Mouse (Mus musculus) left cerebral cortex, adult 2 months (tissue): ENCODE results near the gene Clec2i. TPM values are rescaled to one million over a fixed set of nuclear protein-coding genes. Genes with fewer than 3 reads are reported as not detected.
A peak's percentile ranks its signal among the peaks of the same experiment; 100 is the strongest.
"Not testable (repeated sequence)": the region's sequence is repeated elsewhere in the genome, so short reads cannot be mapped to it uniquely, and the experiment has no call there.

Source experiments
- DNase-seq, 2 experiments: peaks; one replicate each; pipeline ENCODE4 v3.0.0; 2021 to 2022; ENCODE audit warnings: low spot score in 2 of 2, mixed read lengths in 1 of 2; ENCODE audit errors: extremely low spot score in 1 of 2
- H3K27ac ChIP-seq: fragments of 200-600 bp; 2 replicates; pipeline ENCODE4 v1.8.1; 2022
- H3K4me3 ChIP-seq: fragments of 200-600 bp; 2 replicates; pipeline ENCODE4 v1.8.1; 2022
- CTCF ChIP-seq: fragments of 200-600 bp; IDR thresholded peaks from 2 replicates; pipeline ENCODE4 v1.8.1; 2022; ENCODE audit warnings: antibody characterized with exemption, mild to moderate bottlenecking, moderate library complexity
- intact Hi-C: fragments of 180-260 bp; cut with DNase I; formaldehyde crosslinking; loops from one replicate; pipeline ENCODE4 v1.15.1; 2025
- total RNA-seq, 2 experiments: library from RNA; stranded (reverse); gene quantifications; 2 replicates each; pipeline ENCODE4 v1.2.3; 2021

Gene Clec2i
- total RNA-seq, 2 experiments from 2014 or later = not detected

GRCm38 (mm10) chr6:128856250-128856649 is 31.1 kb upstream of the Clec2i start:
- H3K27ac ChIP-seq = no peak overlapping the region; the same call in 1 of the 2 replicates
- H3K4me3 ChIP-seq = no peak overlapping the region
- no peak; the same call in none of the 2 replicates for TF ChIP-seq CTCF
- intact Hi-C loops = loop anchor here (2.0 kb wide), 1 partner anchor 17 kb away; no protein-coding TSS in a partner anchor
- peak; percentile 40 to 41 for DNase-seq

- no peak for DNase-seq
- Histone ChIP-seq H3K4me3 (no peak overlapping the region), H3K27ac (no peak overlapping the region)
- no peak for TF ChIP-seq CTCF
- intact Hi-C loops = loop anchor here (2.0 kb wide), 1 partner anchor 15 kb away; no protein-coding TSS in a partner anchor
These were observed 29.4 kb upstream of the Clec2i start for GRCm38 (mm10) chr6:128857976-128858375.

GRCm38 (mm10) chr6:128868861-128869260 is 18.5 kb upstream of the Clec2i start:
- intact Hi-C loops = loop anchor here (1.0 kb wide), 1 partner anchor 10 kb away; no protein-coding TSS in a partner anchor
- no peak for TF ChIP-seq CTCF
- no peak for DNase-seq
- Histone ChIP-seq H3K4me3 (no peak overlapping the region), H3K27ac (no peak overlapping the region)

- no peak for TF ChIP-seq CTCF
- no peak for DNase-seq
- H3K27ac ChIP-seq = no peak overlapping the region
- no peak overlapping the region for H3K4me3 ChIP-seq
- intact Hi-C loops = loop anchor here (2.0 to 5.0 kb wide), 2 partner anchors 15 to 100 kb away; no protein-coding TSS in a partner anchor
These were observed 15.3 kb upstream of the Clec2i start for GRCm38 (mm10) chr6:128871910-128872610.

GRCm38 (mm10) chr6:128888834-128889233 is 1.4 kb downstream of the Clec2i start:
- DNase-seq = no peak
- Histone ChIP-seq H3K27ac (no peak overlapping the region), H3K4me3 (no peak overlapping the region)
- TF ChIP-seq CTCF = no peak
- intact Hi-C loops = no loop called here

DNA sequence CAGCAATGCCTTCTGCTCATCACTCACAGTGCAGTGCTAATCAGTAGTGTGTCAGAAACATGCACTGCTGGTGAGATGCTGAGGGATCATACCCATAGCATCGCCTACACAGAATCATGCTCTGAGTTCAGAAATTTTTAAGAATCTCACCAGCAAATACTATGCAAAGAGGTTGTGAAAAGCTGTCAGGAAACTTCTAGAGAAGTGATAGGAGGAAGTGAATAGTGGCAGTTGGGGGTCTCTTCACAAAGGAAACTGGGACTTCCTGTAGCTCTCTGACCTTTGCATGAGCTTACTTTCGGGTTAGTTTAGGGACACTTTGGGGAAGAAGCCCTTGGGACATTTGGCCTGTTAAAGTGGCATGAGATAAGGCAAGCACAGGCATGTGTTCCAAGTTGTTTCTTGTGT is 3.6 kb downstream of the Clec2i start, which contains the start of gene BC035044:
TSS of gene BC035044 (minus strand) at position 179 of the 408 bp plus-strand sequence.
- no peak for TF ChIP-seq CTCF
- intact Hi-C loops = loop anchor here (1.0 to 10.0 kb wide), 2 partner anchors 80 to 294 kb away; partner anchors contain the start of gene Clec2d
- Histone ChIP-seq H3K27ac (no peak within 1 kb of the TSS), H3K4me3 (no peak within 1 kb of the TSS)
- DNase-seq = no peak

DNA sequence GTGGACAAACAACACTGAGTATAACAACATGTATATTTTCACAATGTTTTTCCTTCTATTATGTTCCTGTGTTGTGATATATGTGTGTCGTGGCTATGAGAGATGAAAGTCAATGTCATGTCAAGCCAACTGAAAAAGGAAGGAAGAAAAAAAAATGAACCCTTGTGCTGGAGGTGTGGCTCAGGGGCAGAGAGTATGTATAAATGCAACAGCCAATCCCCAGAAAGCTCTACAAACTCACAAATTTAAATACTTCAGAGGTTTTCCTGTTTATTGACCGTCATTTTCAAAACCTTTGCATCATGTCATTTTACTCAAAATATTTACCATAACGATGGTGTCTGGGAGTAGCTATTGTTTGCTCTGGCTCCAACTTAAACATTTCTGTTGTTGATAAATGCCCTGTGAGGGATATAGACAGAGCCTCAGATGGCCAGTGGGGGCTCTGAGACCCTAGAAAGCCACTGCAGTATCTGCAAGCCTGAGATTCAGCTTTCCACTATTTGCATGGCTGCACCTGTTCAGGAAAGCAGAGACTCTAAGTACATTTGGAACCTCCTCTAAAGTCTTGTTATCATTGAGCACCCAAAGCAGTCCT is 8.1 kb downstream of the Clec2i start:
- TF ChIP-seq CTCF = no peak
- no peak for DNase-seq
- no peak overlapping the region for H3K27ac ChIP-seq
- no peak overlapping the region for H3K4me3 ChIP-seq
- intact Hi-C loops = loop anchor here (10.0 kb wide), 1 partner anchor 289 kb away; the partner anchor contains the start of gene Clec2d

DNA sequence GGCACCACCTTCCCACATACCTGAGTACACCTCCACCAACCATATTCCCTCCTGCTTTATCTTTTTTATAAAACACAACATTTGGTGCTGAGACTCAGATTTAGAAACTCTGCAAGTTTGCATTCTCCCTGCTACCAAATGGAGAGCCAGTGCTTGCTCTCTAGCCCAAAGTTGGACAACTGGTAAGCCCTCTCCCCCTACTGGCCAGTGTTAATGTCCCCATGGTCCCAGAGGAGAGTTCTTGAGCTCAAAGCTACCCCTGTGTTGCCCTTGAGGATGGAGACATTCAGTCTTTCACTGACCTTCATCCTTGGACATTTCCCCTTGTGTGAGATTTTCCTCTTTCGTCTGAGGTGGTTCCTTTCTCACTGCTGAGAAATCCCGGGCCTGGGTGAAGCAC is 12.7 kb downstream of the Clec2i start:
- intact Hi-C loops = no loop called here
- no peak overlapping the region for H3K27ac ChIP-seq
- no peak overlapping the region for H3K4me3 ChIP-seq
- no peak for TF ChIP-seq CTCF
- DNase-seq = no peak

GRCm38 (mm10) chr6:128900796-128901552 is 13.6 kb downstream of the Clec2i start:
- H3K27ac ChIP-seq, DNase-seq, intact Hi-C loops, H3K4me3 ChIP-seq: not testable (repeated sequence)

- no peak overlapping the region for H3K4me3 ChIP-seq
- H3K27ac ChIP-seq = no peak overlapping the region
- no peak for DNase-seq
- intact Hi-C loops = no loop called here
- TF ChIP-seq CTCF = no peak
These were observed 26.3 kb downstream of the Clec2i start for GRCm38 (mm10) chr6:128913598-128914254.

- no peak for DNase-seq
- no peak for TF ChIP-seq CTCF
- intact Hi-C loops = no loop called here
These were observed 29.9 kb downstream of the Clec2i start for GRCm38 (mm10) chr6:128917322-128917721.

More at GRCm38 (mm10) chr6:128917322-128917721, 29.9 kb downstream of the Clec2i start:
- Histone ChIP-seq H3K4me3 (no peak overlapping the region), H3K27ac (no peak overlapping the region)
